Mouse (Mus musculus) kidney, postnatal 0 days (tissue): ENCODE results near the gene Aes. TPM values are rescaled to one million over a fixed set of nuclear protein-coding genes. Genes with fewer than 3 reads are reported as not detected.

ENCODE experiments used
- ATAC-seq: fragments of 200-750 bp; cut with Nextera tagmentation; replicated peaks from 2 replicates; pipeline ENCODE4 v1.8.0; 2017; ENCODE audit warnings: low read depth, moderate number of reproducible peaks, moderate TSS enrichment, moderate library complexity; ENCODE audit not compliant: low FRiP score
- DNase-seq: peaks from one replicate; pipeline ENCODE4 v3.0.0-alpha.2; 2016; ENCODE audit warnings: low spot score
- H3K27ac ChIP-seq: fragments of 300-500 bp; sonication (generic); 2 replicates; pipeline ENCODE4 v1.5.1; 2014; ENCODE audit warnings: mild to moderate bottlenecking
- H3K27me3 ChIP-seq: fragments of 300-500 bp; sonication (generic); 2 replicates; pipeline ENCODE4 v1.6.1; 2014; ENCODE audit warnings: low read length, mixed read lengths; ENCODE audit not compliant: insufficient read depth
- H3K36me3 ChIP-seq: fragments of 300-500 bp; sonication (generic); 2 replicates; pipeline ENCODE4 v1.6.1; 2014; ENCODE audit warnings: low read length, mixed read lengths; ENCODE audit not compliant: insufficient read depth
- H3K4me1 ChIP-seq: fragments of 300-500 bp; sonication (generic); replicated peaks from 2 replicates; pipeline ENCODE4 v1.6.1; 2014; ENCODE audit warnings: antibody characterized with exemption, low read length, mixed read lengths; ENCODE audit not compliant: insufficient read depth
- H3K4me2 ChIP-seq: fragments of 300-500 bp; sonication (generic); 2 replicates; pipeline ENCODE4 v1.6.1; 2014; ENCODE audit warnings: mild to moderate bottlenecking, low read length, moderate library complexity, mixed read lengths
- H3K4me3 ChIP-seq: fragments of 300-500 bp; sonication (generic); replicated peaks from 2 replicates; pipeline ENCODE4 v1.5.1; 2014; ENCODE audit warnings: low read depth, low read length
- H3K9ac ChIP-seq: fragments of 300-500 bp; sonication (generic); 2 replicates; pipeline ENCODE4 v1.6.1; 2014; ENCODE audit warnings: low read depth, low read length
- H3K9me3 ChIP-seq: fragments of 300-500 bp; sonication (generic); replicated peaks from 2 replicates; pipeline ENCODE4 v1.6.1; 2016; ENCODE audit warnings: low read length, inconsistent platforms, mixed read lengths
- CTCF ChIP-seq: IDR thresholded peaks from 2 replicates; pipeline ENCODE4 v1.5.1; 2016; ENCODE audit warnings: antibody characterized with exemption, low read depth, mild to moderate bottlenecking, moderate library complexity
- WGBS: fragments of 180-500 bp; shearing (Covaris S2); extraction: QIAGEN DNeasy Blood & Tissue Kit; methylation state at CpG from one replicate; pipeline ENCODE4 v1.1.7; 2014; 5-methylcytosine and 5-hydroxymethylcytosine counted together
- polyA plus RNA-seq: library from polyadenylated mRNA; unstranded; fragments of >200 nt; fragmentation: Nextera tagmentation; extraction: Ambion mirVana; gene quantifications from 2 replicates; pipeline ENCODE4 v1.2.1, GENCODE M21; 2015

The Aes gene
- polyA plus RNA-seq, result 566 and 582 TPM in 2 replicates

DNA sequence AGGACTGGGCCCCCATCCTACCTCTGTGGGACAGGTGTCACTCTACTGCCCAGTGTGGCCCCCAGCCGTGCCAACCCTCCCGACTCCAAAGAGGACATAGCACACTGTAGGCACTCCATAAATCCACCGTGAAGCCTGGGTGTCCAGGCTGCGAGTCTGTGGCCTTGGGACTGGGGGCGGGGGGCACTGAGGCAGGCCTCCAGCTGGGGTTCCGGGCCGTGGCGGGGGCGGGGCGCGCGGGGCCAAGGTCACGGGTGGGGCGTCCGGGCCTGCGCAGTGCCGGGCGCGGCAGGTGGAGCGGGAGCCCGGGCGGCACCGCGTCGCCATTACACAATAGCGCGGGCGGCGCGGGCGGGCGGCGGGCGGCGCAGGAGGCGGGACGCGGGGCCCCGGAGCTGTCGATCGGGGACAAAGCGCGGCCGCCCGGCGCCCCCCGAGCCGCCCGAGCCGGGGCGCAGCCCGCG lies at the start of gene Aes:
Gene Aes (plus strand): TSS at position 326 of the 464 bp plus-strand sequence.
- H3K36me3 ChIP-seq, result 0 out of 2 replicates have a peak, but pooled peaks cover 4% of the 10 kb centered on the region
- no peaks in the 10 kb centered on the region for H3K9me3 ChIP-seq
- ATAC-seq (peak; percentile 29; the same call in 1 of the 2 replicates), DNase-seq (peak; percentile 40)
- H3K4me1 ChIP-seq, result peaks cover 20% of the 10 kb centered on the region
- 2% methylated on average over 22 of the region's 53 CpGs for WGBS
- H3K27me3 ChIP-seq, result no peaks in the 10 kb centered on the region
- peak within 1 kb of the TSS; percentile 82 for H3K4me2 ChIP-seq
- no peak for TF ChIP-seq CTCF
- peak within 1 kb of the TSS; percentile 96 for H3K27ac ChIP-seq
- H3K9ac ChIP-seq, result peak within 1 kb of the TSS; percentile 99
- H3K4me3 ChIP-seq, result peak within 1 kb of the TSS; percentile 89

GRCm38 (mm10) chr10:81510246-81510810 lies 49.0 kb upstream of the Aes start:
- DNase-seq (no peak), ATAC-seq (no peak)
- Histone ChIP-seq H3K9me3 (no peaks in the 10 kb centered on the region), H3K4me3 (no peak overlapping the region), H3K27ac (no peak overlapping the region), H3K4me2 (no peak overlapping the region), H3K27me3 (no peaks in the 10 kb centered on the region), H3K9ac (no peak overlapping the region), H3K4me1 (no peaks in the 10 kb centered on the region), H3K36me3 (no peaks in the 10 kb centered on the region)
- no peak for TF ChIP-seq CTCF
- 76% methylated on average over 14 of the region's 14 CpGs for WGBS

- Histone ChIP-seq H3K27me3 (no peaks in the 10 kb centered on the region), H3K9me3 (no peaks in the 10 kb centered on the region), H3K27ac (no peak overlapping the region), H3K4me1 (no peaks in the 10 kb centered on the region), H3K9ac (no peak overlapping the region), H3K4me2 (no peak overlapping the region), H3K36me3 (no peaks in the 10 kb centered on the region), H3K4me3 (no peak overlapping the region)
- ATAC-seq (no peak), DNase-seq (no peak)
- TF ChIP-seq CTCF, result peak; percentile 26; the same call in 1 of the 2 replicates
- WGBS, result 88% methylated on average over 5 of the region's 5 CpGs
Observed at GRCm38 (mm10) chr10:81513798-81514197, 45.5 kb upstream of the Aes start.

GRCm38 (mm10) chr10:81517227-81517626 lies 42.1 kb upstream of the Aes start:
- TF ChIP-seq CTCF, result no peak

DNA sequence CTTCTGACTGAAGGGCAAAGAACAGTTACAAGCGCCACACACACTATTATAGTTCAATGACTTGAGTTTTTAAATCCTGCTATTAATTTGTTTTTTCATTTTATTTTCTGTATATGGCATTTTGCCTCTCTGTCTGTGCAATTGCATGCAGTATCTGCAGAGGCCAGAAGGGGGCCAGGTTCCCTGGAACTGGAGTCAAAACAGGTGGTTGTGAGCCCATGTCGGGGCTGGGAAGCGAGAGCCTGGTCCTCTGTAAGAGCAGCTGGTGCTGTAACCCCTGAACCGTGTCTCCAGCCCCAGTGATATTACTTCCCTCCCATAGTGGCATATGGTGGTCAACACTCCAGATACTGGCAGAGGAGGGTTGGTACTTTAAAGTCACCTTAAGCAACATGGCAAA lies 40.7 kb upstream of the Aes start:
- Histone ChIP-seq H3K4me2 (no peak overlapping the region), H3K27me3 (no peaks in the 10 kb centered on the region), H3K4me1 (no peaks in the 10 kb centered on the region), H3K9ac (no peak overlapping the region), H3K27ac (no peak overlapping the region), H3K36me3 (no peaks in the 10 kb centered on the region), H3K9me3 (no peaks in the 10 kb centered on the region), H3K4me3 (no peak overlapping the region)
- 14% methylated on average over 4 of the region's 4 CpGs for WGBS
- TF ChIP-seq CTCF, result peak; percentile 81
- ATAC-seq (peak; percentile 65; the same call in 1 of the 2 replicates), DNase-seq (peak; percentile 70)

More at GRCm38 (mm10) chr10:81517227-81517626, 42.1 kb upstream of the Aes start:
- Histone ChIP-seq H3K9ac (no peak overlapping the region), H3K36me3 (no peaks in the 10 kb centered on the region), H3K4me2 (no peak overlapping the region), H3K9me3 (no peaks in the 10 kb centered on the region), H3K4me3 (no peak overlapping the region), H3K27ac (no peak overlapping the region), H3K27me3 (no peaks in the 10 kb centered on the region), H3K4me1 (no peaks in the 10 kb centered on the region)
- no peak for DNase-seq
- 75% methylated on average over 8 of the region's 8 CpGs for WGBS
- ATAC-seq, result no peak

- no peak for TF ChIP-seq CTCF
Observed at GRCm38 (mm10) chr10:81519227-81519977, 39.9 kb upstream of the Aes start.

More at GRCm38 (mm10) chr10:81519227-81519977, 39.9 kb upstream of the Aes start:
- no peak overlapping the region for H3K9ac ChIP-seq
- H3K27ac ChIP-seq, result no peak overlapping the region
- no peak overlapping the region for H3K4me3 ChIP-seq
- H3K4me2 ChIP-seq, result no peak overlapping the region
- no peaks in the 10 kb centered on the region for H3K27me3 ChIP-seq
- 77% methylated on average over 6 of the region's 6 CpGs for WGBS
- no peaks in the 10 kb centered on the region for H3K36me3 ChIP-seq
- H3K9me3 ChIP-seq, result no peaks in the 10 kb centered on the region
- no peak for ATAC-seq
- no peaks in the 10 kb centered on the region for H3K4me1 ChIP-seq
- DNase-seq, result no peak
